Mouse (Mus musculus): ENCODE results near the gene Fam117a.

Gene Fam117a

DNA sequence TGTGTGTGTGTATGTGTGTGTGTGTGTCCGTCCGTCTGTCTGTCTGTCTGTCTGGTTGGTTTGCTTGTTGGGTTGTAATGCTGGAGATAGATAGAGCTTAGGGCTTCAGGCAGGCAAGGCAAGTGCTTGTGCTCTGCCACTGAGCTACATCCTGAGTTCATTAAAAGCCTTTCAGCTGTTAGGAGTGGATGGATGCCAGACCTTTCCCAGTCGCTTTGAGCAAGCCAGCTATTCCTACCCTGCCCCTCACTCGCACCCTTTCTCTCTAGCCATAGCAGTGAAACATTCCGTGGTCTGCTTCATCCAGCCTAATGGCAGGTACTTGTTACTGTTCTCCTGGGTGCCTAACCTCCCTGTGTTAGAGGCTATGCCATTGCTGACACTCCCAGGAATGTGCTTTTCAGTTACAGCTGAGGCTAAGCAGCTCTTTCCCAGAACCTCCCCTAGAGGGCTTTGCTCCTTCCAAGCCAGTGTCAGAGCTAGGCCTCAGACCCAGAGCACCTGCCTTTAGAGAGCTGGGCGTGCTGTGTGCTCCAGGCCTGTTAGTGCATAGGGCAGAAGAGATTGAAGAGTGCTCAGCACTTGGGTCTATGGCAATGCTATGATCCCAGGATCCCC is 29.6 kb downstream of the Fam117a start:
- DNase-seq (ENCODE audit: low read depth), result no peak

DNA sequence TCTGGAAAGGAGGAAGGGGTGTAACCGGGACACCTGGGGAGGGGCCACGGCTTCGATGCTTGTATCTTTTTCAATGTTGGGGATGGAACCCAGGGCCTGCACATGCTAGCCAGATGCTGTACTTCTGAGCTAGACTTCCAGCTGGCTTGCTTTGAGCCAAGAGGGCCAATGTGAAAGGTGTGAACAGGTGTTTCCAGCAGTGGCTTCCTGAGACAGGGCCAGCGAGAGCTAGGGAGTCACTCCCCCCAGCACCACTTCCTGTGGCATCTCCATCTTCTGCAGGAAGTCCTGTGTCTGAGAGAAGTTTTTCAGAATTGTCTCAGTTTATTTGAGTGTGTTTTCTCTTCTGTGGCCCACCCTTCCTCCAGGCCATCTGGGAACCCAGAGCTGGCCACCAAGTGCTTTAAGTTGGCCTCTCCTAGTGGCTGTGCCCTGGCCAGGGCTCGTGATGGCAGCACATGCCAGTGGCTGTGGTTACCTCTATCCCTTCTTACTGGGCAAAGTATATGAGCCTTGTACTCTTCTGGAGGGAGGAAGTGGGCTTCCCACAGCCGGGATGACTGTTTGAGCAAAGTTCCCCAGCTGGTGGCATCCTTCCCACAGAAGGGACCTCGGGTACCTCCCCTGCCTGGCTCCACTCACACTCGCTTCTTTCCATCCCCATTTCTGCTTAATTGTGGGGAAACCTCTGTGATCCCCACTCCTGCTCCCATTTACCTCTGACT is 30.4 kb downstream of the Fam117a start:
- DNase-seq (ENCODE audit: low read depth), result peak; percentile 43

DNA sequence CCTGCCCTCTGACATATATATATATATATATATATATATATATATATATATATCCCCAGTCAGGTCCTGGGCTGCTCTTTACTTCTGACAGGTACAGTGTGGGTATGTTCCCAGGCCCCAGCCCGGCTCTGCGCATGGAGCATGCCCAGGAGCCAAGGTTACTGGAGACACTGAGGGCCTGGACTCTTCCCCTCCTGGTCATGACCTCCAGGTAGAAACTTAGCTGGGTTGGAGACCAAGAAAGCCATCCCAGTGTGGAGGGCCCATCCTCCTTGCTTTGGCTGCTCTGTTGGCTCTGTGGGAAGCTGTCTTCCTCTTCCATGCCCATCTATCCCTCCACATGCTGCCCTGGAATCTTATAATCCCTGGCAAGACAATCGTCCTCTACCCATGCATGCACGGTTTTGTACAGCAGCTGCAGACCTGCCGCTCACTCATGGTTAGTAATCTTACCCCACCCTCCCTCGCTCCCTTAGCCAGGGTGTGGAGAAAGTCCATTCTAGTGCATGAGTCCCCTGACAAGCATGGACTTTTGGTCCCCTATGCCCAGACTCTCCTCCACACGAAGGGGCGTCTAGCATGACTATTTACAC is 31.5 kb downstream of the Fam117a start:
- DNase-seq (ENCODE audit: low read depth), result no peak

DNA sequence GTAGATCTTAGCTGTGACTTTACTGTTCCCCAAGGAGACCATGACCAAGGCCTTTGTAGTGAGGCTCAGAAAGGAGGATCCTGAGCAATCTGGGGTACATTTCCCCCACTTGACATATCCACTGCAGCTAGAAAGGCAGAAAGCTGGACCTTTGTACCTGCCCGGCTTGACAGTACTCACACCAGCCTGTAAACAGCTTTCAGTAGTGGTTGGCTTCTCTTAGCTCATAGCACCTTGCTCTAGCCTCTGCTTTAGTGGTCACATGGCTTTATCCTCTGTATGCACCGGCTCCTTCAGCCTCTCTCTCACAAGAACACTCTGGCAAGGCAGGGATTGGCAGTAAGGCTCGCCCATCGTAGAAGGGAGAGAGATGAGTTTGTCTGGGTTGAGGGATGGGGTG is 32.1 kb downstream of the Fam117a start:
- DNase-seq (ENCODE audit: low read depth), result no peak

DNA sequence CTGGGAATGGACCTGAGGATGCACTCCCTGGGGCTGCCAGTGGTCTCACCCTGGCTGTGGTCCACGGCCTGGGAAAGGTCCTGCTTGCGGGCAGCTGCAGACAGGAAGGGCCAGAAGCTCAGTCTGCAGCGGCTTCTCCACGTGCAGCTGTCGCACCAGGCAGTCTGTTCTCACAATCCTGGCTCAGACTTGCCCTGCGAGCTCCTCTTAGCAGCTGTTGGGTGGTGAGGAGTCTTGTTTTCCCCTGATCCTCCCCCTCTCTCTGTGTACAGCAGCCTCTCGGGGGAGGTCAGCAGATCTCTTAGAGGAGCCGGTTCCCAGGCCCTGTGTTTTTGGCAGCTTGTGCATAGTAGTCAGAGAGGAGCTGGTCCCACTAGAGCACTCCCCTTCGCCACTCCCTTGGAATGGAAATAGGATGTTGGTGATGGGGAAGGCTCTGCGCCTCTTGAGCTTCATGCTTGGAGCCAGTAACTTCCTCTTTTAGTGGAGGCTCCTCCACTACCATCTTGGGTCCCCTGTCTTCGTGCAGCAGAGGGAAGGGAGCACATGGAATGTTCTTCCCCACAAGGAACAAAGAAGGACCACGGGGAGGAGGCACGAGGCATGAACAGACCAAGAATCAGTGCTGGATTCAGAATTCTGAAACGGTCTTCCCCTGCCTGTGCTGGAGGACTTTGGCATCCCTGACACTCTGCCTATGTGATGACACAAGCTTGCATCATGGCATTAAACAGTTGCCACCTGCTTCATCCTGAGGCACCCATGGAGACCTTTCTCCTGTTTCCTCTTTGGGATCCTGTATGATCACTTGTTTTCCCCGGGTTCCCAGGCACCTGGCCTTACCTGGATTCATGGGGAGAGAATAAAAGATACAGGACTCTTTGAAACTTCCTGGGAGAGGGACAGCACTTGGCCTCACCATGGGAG is 33.4 kb downstream of the Fam117a start:
- peak; percentile 21 for DNase-seq (ENCODE audit: low read depth)

DNA sequence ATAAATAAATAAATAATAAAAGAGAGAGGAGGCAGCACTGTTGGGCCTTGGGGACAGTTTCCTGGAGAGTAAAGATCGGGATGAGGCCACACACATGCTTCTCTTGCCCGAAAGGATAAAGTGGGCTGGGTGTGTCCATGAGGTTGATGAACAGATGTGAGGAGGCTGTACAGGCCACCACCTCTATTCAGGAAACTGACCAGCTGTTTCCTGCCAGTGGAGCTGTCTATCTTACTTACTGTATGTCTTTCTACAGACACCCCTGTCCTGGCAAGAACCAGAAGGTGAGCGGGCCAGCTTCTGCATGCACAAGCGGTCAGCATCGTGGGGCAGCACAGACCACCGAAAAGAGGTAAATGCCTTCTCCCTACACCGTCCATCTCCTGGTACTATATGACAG is 34.4 kb downstream of the Fam117a start:
- DNase-seq (ENCODE audit: low read depth), result peak; percentile 41

DNA sequence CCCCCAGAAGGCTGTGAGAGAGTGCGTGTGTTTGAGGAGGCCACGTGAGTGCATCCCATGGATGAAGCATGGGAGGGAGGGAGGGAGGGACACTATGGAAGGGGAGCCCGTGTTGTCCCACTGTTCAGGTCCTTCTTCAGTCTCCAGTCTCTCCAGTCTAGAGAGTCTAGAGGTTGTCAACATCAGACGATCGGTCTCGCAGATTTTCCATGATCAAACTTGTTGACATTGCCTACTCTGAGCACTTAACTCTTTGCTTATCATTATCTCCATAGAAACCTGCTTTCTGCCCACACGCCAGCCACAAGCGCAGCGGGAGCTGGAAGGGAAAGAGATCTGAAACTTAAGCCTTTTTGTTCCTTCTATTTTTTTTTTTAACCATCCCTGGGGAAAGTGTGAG is 42.1 kb downstream of the Fam117a start:
- no peak for DNase-seq (ENCODE audit: low read depth)

DNA sequence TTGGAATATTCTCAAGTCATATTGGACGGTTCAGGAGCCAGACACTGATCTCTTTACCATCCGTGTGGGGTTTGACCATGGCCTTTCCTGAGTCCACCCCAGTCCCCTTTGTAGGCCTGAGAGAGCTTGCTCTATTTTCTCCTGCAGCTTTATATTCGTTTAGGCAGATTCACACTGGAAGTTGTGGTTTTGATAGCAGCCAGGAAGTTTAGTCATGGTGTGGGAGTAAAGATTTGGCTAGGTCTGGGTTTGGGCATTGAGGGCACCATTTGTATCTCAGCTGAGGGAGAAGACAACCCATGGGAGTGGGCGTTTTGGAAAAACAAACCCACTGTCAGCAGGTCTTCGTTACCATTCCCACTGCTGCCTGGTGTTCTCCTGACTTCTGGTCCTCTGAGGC is 42.7 kb downstream of the Fam117a start:
- peak; percentile 63 for DNase-seq (ENCODE audit: low read depth)

DNA sequence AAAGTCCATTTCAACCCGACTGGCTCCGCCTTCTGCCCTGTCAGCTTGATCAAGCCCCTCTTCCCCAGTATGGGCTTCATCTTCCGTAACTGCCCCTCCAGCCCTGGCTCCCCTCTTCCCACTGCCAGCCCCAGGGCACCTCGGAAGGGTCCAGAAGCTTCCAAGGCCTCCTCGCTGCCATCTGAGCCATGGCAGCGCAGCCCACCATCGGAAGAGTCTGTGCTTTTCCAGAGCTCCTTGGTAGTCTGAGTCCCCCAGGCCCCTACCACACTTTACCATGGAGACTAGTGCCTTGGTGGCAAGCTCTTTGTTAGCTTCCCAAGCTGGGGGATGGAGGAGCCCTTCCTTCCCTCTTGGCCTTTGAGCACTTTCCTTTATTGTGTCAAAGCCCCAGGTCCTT is 43.9 kb downstream of the Fam117a start:
- no peak for DNase-seq (ENCODE audit: low read depth)

DNA sequence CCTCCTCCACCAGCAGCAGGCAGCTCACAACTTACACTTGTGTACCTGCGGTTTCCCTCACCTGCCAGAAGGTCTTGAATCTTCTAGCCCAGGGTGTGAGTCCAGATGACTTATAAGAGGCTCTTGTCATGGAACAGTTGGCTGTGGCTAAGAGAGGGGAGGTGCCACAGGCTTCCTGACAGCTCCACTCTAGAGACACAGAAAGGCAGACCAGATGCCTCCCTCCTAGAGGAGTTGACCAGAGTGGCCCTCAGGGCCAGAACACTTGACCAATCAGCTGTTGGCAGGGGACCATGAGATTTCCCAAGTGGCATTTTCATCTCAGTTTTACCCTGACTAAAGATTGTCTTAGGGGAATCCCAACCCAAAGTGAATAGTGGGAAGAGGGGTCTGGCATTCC is 44.3 kb downstream of the Fam117a start:
- peak; percentile 22 for DNase-seq (ENCODE audit: low read depth)

DNA sequence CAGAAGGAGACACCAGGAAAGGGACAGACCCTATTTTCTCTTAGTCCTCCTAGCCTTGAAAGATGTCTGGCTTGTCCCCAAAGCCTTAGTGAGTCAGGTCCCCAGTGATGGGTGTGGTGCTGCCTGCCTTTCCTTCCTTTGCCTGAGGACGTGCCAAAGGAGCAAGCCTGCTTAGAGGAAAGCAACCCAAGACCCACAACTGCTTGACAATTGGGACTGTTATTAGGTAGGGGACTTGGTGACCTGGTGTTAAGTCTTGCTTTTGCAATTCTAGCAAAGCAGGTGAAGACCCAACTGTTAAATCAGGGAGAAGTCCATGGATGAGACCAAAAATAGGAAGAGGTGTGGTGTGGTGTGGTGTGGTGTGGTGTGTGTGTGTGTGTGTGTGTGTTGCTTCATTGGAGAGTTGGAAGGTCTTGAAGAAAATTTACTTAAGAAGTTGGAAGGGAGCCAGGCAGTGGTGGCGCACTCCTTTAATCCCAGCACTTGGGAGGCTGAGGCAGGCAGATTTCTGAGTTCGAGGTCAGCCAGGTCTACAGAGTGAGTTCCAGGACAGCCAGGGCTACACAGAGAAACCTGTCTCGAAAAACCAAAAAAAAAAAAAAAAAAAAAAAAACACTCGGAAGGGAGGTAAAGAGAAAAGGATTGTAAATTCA is 46.6 kb downstream of the Fam117a start:
- peak; percentile 66 for DNase-seq (ENCODE audit: low read depth)

DNA sequence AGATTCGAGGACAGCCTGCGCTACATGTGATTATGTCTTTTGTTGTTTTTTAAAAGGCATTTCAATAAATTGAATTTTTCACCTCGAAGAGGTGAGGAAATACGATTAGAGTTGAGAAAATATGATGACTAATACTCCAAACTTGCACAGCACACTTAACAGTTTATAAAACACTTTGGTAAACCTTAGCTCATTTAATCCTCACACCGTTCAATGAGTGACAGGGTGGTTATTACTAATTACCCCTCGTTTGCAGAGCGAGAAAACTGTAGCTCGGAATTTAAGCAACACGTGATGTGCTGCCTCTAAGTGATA is 47.1 kb downstream of the Fam117a start:
- DNase-seq (ENCODE audit: low read depth), result no peak

DNA sequence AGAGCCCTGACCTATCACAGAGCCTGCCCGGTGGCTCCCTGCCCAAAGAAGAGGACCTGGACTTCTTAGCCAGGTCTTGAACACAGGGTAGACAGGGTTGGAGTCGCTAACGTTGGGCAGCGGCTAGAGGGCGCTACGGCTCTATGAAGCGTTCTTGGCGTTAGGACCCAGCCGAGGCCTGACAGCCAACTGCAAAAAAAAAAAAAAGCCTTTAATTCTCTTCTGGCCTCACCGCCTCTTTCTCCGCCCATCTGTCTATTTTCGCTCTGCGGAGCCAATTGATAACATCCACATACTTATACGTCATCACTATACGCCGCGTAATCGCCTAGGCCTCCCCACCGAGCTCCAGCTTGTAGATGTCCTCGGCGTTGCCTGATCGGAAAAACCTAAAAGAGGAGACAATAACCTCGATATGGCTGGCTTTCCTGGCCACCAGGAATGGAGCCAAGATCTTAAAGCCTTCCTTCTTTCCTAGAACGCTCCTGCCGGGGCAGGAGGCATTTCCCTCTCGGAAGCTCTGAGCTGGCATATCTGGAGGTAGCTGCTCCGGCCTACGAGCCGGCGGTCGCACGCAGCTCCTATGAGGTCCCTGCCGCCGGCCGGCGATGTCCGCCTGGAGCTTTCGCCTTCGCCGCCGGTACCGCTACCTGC is 47.6 kb downstream of the Fam117a start, which contains the start of gene Slc35b1:
Slc35b1 (plus strand) TSS at position 374 of the 654 bp plus-strand sequence.
- peak; percentile 100 for DNase-seq (ENCODE audit: low read depth)

DNA sequence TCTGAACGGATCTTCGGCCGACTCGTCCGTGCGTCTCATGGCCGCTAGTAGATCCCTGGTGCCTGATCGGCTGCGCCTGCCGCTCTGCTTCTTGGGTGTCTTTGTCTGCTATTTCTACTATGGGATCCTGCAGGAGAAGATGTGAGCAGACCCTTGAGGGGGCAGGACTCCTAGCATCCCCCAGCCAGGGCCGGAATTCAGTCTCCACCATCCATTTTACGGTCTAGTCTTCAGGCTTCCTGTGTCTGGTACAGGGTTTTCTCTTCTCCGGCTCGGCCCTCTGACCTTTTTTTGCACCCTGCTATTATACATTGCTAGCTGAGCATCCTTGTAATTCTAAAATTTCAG is 48.1 kb downstream of the Fam117a start:
- DNase-seq (ENCODE audit: low read depth), result no peak

DNA sequence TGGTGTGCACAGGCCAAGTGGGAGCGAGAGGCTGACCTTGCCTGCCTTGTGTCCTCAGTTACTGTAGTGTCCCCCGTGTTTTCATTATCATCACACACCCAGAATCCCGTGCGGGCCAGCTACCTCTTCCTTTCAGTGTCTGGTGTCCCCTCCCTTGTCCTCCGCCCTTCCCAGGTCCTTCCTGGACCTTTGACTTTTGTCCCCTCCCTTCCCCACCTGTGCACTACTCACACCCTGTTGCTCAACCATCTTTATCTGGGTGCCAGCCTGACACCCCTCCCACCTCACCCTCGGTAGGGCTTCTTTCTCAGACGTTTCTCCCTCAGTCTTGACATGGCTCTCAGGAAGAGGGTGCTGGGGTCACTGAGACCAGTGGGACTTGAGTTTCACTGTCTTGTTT is 50.5 kb downstream of the Fam117a start:
- DNase-seq (ENCODE audit: low read depth), result no peak

DNA sequence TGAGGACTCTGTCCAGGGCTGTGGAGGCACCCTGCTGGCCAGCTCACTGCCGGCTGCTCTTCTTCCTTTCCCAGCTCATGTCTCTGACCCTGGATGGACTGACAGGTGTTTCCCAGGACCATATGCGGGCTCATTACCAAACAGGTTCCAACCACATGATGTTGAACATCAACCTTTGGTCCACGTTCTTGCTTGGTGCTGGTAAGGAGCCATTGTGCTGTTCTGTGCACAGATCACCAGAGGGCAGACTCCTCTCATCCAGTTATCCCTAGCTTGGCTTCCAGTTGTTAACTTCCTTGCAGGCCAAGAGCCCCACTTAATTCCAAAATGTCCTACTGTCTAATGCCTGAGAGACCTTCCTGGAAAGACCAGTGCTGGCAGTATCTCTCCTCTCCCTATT is 52.2 kb downstream of the Fam117a start:
- peak; percentile 29 for DNase-seq (ENCODE audit: low read depth)

DNA sequence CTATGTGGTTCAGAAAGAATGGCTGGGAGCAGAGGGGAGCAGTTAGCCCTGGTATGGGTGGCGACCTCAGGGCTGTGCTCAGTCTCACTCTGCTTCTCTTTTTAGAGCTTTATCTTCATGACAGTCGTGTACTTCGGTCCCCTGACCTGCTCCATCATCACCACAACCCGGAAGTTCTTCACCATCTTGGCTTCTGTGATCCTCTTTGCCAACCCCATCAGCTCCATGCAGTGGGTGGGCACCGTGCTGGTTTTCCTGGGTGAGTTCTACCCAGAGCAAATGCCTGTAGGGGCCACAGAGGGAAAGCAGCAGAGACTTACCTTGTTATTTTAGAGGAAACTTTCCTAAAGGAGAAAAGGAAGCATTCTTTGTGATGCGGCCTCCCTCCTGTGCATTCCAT is 53.6 kb downstream of the Fam117a start:
- no peak for DNase-seq (ENCODE audit: low read depth)

DNA sequence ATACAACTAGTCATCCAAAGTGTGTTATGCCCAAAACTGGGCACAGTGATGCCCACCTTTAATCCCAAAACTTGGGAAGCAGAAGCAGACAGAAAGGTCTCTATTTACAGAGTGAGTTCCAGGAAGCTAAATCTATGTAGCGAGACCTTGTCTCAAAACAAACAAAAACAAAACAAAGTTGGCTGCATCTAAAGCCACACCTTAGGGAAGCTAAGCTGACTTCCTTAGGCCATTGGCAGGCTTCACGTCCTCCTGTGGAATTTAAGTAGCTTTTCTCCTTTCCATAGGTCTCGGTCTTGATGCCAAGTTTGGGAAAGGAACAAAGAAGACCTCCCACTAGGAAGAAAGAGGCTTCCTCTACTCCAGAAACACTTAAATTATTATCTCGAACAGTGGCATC is 54.4 kb downstream of the Fam117a start:
- DNase-seq (ENCODE audit: low read depth), result no peak

DNA sequence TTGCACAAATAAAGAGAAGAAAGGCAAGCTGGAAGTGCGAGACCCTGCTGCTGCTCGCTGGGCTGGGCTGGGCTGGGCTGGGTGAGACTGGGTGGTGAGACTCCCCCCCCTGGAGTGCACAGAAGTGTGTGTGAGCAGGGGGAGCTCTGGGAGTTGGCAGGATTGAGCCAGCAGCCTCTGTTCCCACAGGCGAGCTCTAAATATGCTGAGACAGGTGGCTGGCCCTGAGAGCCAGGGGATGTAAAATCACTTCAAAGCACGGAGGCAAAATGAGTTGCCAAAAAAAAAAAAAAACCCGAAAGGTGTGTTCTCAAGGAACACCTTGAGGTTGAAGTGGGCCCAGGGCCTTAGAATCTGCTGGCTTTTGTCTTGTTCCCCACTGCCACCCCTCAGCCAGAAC is 54.9 kb downstream of the Fam117a start:
- no peak for DNase-seq (ENCODE audit: low read depth)

DNA sequence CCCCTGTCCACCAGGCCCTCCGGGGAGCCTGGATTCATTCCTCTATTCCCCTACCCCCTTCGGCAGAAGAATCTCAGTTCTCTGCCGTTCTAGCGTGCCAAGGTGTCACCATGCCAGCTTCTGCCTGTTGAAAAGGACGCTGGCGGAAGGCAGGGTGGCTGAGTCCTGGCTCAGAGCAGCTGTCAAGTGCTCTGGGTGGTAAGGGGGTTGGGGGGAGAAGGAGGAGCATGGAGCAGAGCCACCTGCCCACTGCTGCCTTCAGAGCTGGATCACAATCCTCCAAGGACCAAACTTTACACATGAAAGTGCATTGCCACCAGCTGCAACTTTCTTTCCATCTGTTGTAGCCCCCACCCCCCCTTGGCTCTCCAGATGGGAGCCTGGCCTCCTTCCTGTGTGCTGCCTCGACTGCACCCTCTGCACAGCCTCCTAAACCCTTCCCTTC is 55.4 kb downstream of the Fam117a start:
- no peak for DNase-seq (ENCODE audit: low read depth)

DNA sequence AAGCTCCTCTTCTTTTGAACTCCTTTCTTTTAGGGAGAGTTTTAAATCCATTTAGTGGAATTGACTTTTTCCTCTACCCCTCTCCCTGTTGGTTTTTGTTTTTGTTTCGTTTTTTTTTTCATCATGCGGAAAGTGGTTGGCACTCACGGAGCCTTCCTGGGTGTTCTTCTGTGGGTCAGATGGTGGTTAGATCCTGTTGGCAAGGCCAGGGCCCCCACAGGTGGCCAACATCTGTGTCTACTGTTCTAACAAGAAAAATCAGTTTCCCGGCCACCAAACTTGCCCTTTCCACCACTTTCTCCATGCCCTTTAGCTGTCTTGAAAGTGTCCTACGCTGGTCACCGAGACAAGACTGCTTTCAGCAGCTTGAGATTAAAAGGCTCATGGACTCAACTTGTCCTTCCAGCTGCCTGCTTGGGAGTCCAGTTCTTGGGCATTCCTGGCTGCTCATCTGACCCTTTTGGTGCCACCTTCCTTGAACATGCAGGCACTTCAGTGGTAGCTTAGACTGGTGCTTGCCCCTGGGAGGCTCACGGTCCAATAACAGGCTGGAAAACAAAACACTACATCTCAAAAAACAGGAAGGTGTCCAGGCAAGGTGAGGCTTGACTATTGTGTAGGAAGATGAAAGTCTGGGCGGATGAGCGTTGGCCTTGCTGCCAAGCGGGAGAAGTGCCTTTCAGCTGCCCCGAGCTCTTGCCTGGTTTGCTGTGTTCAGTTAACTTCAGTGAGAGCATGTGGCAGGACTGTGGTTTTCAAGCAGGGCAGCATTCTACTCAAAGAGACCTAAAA is 56.1 kb downstream of the Fam117a start:
- DNase-seq (ENCODE audit: low read depth), result no peak
